Mouse (Mus musculus) right cerebral cortex, postnatal 14 days (tissue): ENCODE measurements around the gene Hoxb8.

ENCODE experiments used
- DNase-seq: peaks from one replicate; pipeline ENCODE4 v3.0.0; 2022

Hoxb8 gene

GRCm38 (mm10) chr11:96301837-96302236 lies 20.1 kb downstream of the Hoxb8 start:
- DNase-seq: no peak

- no peak for DNase-seq
Measured at GRCm38 (mm10) chr11:96302381-96303150, 20.9 kb downstream of the Hoxb8 start.

GRCm38 (mm10) chr11:96303151-96304099 lies 21.7 kb downstream of the Hoxb8 start, which contains the start of gene Hoxb5:
Gene Hoxb5 (plus strand): TSS chr11:96303336.
- DNase-seq: peak; percentile 26

- no peak for DNase-seq
Measured at GRCm38 (mm10) chr11:96304381-96305195, 22.9 kb downstream of the Hoxb8 start.

- DNase-seq: no peak
Measured at GRCm38 (mm10) chr11:96305505-96306182, 23.9 kb downstream of the Hoxb8 start.

- DNase-seq: no peak
Measured at GRCm38 (mm10) chr11:96306183-96306907, 24.6 kb downstream of the Hoxb8 start.

GRCm38 (mm10) chr11:96306908-96307269 lies 25.2 kb downstream of the Hoxb8 start:
- DNase-seq: no peak

GRCm38 (mm10) chr11:96308763-96309162 lies 27.1 kb downstream of the Hoxb8 start:
- no peak for DNase-seq

- no peak for DNase-seq
Measured at GRCm38 (mm10) chr11:96309288-96309687, 27.6 kb downstream of the Hoxb8 start.

GRCm38 (mm10) chr11:96310183-96310938 lies 28.7 kb downstream of the Hoxb8 start:
- DNase-seq: no peak

- DNase-seq: no peak
Measured at GRCm38 (mm10) chr11:96311097-96311496, 29.4 kb downstream of the Hoxb8 start.

GRCm38 (mm10) chr11:96311520-96312417 lies 30.1 kb downstream of the Hoxb8 start:
- DNase-seq: no peak

- no peak for DNase-seq
Measured at GRCm38 (mm10) chr11:96313134-96313533, 31.4 kb downstream of the Hoxb8 start.

GRCm38 (mm10) chr11:96313806-96314428 lies 32.2 kb downstream of the Hoxb8 start:
- no peak for DNase-seq

- no peak for DNase-seq
Measured at GRCm38 (mm10) chr11:96314671-96315343, 33.1 kb downstream of the Hoxb8 start.

GRCm38 (mm10) chr11:96315344-96315681 lies 33.6 kb downstream of the Hoxb8 start:
- no peak for DNase-seq

- no peak for DNase-seq
Measured at GRCm38 (mm10) chr11:96316696-96317607, 35.2 kb downstream of the Hoxb8 start.
